Mouse (Mus musculus): ENCODE data around the gene Ect2l. TPM values are rescaled to one million over a fixed set of nuclear protein-coding genes. Genes with fewer than 3 reads are reported as not detected.

Gene Ect2l
- polyA plus RNA-seq, 1 experiment from 2014 or later: not detected

DNA sequence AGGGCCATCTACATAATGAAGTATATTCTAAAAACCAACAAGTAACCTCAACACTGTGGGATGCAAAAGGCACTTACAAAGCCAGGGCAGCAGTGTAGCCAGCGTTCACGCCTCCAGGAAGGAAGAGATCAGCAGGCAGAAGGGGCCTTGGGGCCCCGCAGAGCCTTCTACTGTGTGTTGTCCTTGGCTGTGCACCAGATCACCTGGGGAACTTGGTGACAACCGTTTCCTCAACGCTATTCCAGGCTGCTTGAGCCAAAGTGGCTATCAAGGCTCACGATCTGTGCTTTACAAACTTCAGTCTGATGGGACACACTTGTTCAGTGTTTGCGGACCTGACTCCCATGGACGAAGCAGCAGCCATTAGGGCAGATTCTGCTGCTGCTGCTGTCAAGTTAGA is 19.0 kb downstream of the Ect2l start:
- no peak for ATAC-seq (ENCODE audit: insufficient read depth)
- H3K4me2 ChIP-seq: no peak overlapping the region
- no peaks in the 10 kb centered on the region for H3K4me1 ChIP-seq (replicated peaks)
- no peak overlapping the region for H3K27ac ChIP-seq (replicated peaks)
- no peaks in the 10 kb centered on the region for H3K36me3 ChIP-seq (replicated peaks)
- no peaks in the 10 kb centered on the region for H3K9me3 ChIP-seq (replicated peaks)
- WGBS (ENCODE audit: insufficient replicate concordance): 15% methylated on average over 8 of the region's 8 CpGs
- H3K27me3 ChIP-seq: no peaks in the 10 kb centered on the region
- no peak overlapping the region for H3K4me3 ChIP-seq (replicated peaks)
- H3K9ac ChIP-seq: no peak overlapping the region

DNA sequence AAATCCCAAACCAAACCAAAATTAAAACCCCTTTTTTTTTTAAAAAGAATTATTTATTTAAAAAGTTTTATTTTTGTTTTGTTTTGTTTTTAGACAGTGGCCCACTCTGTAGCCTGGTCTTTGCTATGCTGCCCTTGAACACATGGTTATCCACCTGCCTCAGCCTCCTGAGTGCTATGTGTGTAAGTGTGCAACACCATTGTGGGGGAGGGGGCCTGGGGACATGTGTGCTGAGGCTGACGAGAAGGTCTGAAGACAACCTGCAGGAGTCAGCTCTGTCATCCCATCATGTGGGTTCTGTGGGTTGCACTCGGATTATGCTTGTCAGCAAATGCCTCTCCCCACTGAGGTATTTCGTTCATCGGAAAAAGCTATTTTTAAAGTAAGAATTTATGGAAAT is 21.2 kb downstream of the Ect2l start:
- H3K9me3 ChIP-seq (replicated peaks): no peaks in the 10 kb centered on the region
- WGBS (ENCODE audit: insufficient replicate concordance): 57% methylated on average over 4 of the region's 4 CpGs
- H3K36me3 ChIP-seq (replicated peaks): no peaks in the 10 kb centered on the region
- no peak overlapping the region for H3K9ac ChIP-seq
- no peaks in the 10 kb centered on the region for H3K4me1 ChIP-seq (replicated peaks)
- no peak overlapping the region for H3K4me3 ChIP-seq (replicated peaks)
- ATAC-seq (ENCODE audit: insufficient read depth): no peak
- H3K27ac ChIP-seq (replicated peaks): no peak overlapping the region
- no peak overlapping the region for H3K4me2 ChIP-seq
- no peaks in the 10 kb centered on the region for H3K27me3 ChIP-seq

DNA sequence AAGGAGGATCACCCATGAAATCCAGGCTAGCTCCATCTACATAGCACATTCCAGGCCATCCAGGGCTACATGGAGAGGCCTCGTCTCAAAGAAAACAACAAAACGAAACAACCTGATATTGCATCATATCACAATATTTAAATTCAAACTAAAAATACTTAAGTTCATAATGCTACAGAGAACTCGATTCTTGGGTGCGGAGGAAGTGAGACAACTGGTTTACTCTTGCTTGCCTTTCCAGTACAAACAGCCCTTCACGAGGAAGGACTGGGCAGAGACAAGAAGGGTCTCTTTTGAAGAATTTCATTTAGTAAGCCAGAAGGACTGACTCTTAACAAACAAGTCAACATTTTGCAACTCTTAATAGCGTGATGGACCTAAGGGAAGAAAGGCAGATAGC is 22.1 kb downstream of the Ect2l start:
- no peaks in the 10 kb centered on the region for H3K36me3 ChIP-seq (replicated peaks)
- no peak overlapping the region for H3K27ac ChIP-seq (replicated peaks)
- H3K4me2 ChIP-seq: no peak overlapping the region
- H3K4me1 ChIP-seq (replicated peaks): no peaks in the 10 kb centered on the region
- H3K4me3 ChIP-seq (replicated peaks): no peak overlapping the region
- no peaks in the 10 kb centered on the region for H3K27me3 ChIP-seq
- no peak for ATAC-seq (ENCODE audit: insufficient read depth)
- 62% methylated on average over 6 of the region's 6 CpGs for WGBS (ENCODE audit: insufficient replicate concordance)
- no peak overlapping the region for H3K9ac ChIP-seq
- H3K9me3 ChIP-seq (replicated peaks): no peaks in the 10 kb centered on the region

DNA sequence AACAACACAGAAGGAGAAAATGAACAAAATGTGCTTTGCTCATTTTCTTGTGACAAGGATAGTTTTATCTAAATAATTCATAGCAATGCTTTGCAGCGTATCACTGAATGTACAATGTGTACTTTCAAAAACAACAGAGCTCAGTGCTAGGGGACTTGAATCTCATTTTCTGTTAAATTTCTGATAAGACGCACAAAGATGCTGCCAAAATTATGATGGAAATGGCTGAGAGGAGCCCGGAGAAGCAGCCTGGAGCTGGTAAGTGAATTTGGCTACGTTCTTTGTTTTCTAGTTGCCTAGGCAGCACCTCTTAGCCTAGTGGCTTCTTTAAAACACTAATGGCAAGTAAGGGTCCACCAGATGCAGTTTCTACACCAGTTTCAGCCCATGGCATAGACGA is 28.4 kb downstream of the Ect2l start:
- H3K36me3 ChIP-seq (replicated peaks): no peaks in the 10 kb centered on the region
- no peak overlapping the region for H3K9ac ChIP-seq
- ATAC-seq (ENCODE audit: insufficient read depth): no peak
- H3K4me2 ChIP-seq: no peak overlapping the region
- no peaks in the 10 kb centered on the region for H3K4me1 ChIP-seq (replicated peaks)
- H3K27ac ChIP-seq (replicated peaks): no peak overlapping the region
- no peaks in the 10 kb centered on the region for H3K27me3 ChIP-seq
- H3K9me3 ChIP-seq (replicated peaks): no peaks in the 10 kb centered on the region
- 64% methylated on average over 5 of the region's 5 CpGs for WGBS (ENCODE audit: insufficient replicate concordance)
- H3K4me3 ChIP-seq (replicated peaks): no peak overlapping the region

DNA sequence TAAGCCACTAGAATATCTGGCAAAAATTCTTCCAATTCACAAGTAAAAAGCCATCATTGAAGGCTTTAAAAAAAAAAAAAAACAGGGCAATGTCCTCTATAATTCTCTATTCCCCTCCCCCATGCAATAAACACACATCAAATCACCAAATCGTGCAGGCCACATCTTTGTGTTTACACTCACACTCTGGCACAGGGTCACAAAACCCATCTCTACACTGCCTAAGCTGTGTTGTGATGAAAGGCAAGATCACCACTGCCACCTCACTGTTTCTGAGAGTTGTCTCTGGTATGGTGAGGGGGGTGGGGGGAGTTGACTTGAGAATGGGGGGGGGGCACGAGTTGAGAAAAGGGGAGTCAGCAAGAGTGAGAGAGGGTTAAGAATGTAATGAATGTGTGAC is 33.4 kb downstream of the Ect2l start:
- WGBS (ENCODE audit: insufficient replicate concordance): 40% methylated on average over 2 of the region's 2 CpGs
- no peak overlapping the region for H3K4me2 ChIP-seq
- H3K9ac ChIP-seq: no peak overlapping the region
- no peak overlapping the region for H3K27ac ChIP-seq (replicated peaks)
- no peak for ATAC-seq (ENCODE audit: insufficient read depth)
- no peaks in the 10 kb centered on the region for H3K9me3 ChIP-seq (replicated peaks)
- H3K27me3 ChIP-seq: no peaks in the 10 kb centered on the region
- H3K4me1 ChIP-seq (replicated peaks): no peaks in the 10 kb centered on the region
- no peak overlapping the region for H3K4me3 ChIP-seq (replicated peaks)
- no peaks in the 10 kb centered on the region for H3K36me3 ChIP-seq (replicated peaks)

DNA sequence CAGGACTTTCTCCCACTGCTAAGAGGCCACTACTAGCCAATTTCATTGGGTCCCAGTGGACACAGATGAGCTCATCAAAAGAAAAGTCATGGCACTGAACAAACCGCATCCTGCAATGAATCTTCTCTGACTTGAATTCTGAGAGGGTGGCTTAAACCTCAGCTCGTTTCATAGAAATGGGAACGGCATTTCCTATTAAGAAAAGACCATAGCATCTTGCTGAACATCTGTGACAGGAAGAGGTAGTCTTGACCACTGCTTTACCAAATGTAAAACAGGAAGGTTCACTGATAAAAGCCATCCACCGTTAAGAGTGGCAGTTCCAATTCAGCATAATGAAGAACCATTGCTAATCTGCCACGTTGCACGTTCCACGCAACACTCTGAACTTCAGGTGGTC is 34.0 kb downstream of the Ect2l start:
- no peaks in the 10 kb centered on the region for H3K4me1 ChIP-seq (replicated peaks)
- no peaks in the 10 kb centered on the region for H3K36me3 ChIP-seq (replicated peaks)
- no peak overlapping the region for H3K27ac ChIP-seq (replicated peaks)
- 22% methylated on average over 7 of the region's 7 CpGs for WGBS (ENCODE audit: insufficient replicate concordance)
- no peaks in the 10 kb centered on the region for H3K27me3 ChIP-seq
- H3K9me3 ChIP-seq (replicated peaks): no peaks in the 10 kb centered on the region
- no peak overlapping the region for H3K4me3 ChIP-seq (replicated peaks)
- H3K9ac ChIP-seq: no peak overlapping the region
- ATAC-seq (ENCODE audit: insufficient read depth): no peak
- H3K4me2 ChIP-seq: no peak overlapping the region

DNA sequence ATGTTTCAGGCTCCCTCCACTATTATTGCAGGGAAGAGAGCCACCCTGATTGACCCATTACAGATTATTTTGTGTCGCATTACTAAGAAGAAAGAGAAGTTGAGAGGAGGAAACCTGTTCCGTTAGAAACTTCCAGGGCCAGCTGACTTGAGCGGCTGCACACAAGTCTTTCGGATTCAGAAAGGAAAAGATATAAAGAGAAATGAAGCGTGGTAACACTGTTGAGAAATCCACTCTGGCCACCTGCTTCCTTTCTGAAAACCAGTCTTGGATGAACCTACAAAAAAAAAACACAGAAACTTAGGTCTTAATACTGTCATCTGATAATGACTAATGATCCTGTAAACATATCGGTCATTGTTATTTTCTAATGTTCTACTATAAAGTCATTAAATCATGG is 35.6 kb downstream of the Ect2l start:
- Histone ChIP-seq H3K36me3 (replicated peaks) (no peaks in the 10 kb centered on the region), H3K27me3 (no peaks in the 10 kb centered on the region), H3K9ac (no peak overlapping the region), H3K4me1 (replicated peaks) (no peaks in the 10 kb centered on the region), H3K4me2 (no peak overlapping the region), H3K4me3 (replicated peaks) (no peak overlapping the region), H3K9me3 (replicated peaks) (no peaks in the 10 kb centered on the region), H3K27ac (replicated peaks) (no peak overlapping the region)
- no peak for ATAC-seq (ENCODE audit: insufficient read depth)
- 48% methylated on average over 6 of the region's 6 CpGs for WGBS (ENCODE audit: insufficient replicate concordance)

DNA sequence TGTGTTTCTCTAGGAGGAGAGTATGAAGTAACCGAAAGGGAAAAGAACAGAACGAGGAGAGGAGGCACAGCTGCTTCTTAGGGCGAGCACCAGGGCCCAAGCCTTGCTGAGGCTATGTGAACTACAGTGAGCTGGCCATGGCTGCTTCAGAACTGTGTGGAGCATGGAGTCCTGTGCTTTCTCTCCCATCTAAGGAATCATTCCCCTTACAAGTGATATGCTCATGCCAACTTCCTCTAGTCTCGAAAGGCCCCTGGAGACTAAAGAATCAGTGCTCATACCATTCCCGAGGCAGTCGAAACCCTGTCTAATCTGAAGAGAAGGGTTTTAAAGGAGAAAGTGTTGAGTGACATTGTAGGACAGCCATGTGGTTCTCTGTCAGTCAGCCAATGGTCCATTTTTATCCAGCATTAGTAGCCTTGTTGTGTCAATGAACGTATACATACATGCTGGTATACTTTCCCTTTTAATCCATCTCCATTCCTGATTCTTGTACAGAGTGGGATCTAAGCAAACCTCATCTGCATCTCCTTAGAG is 48.2 kb downstream of the Ect2l start:
- Histone ChIP-seq H3K4me3 (replicated peaks) (no peak overlapping the region), H3K4me2 (no peak overlapping the region), H3K9ac (no peak overlapping the region), H3K4me1 (replicated peaks) (no peaks in the 10 kb centered on the region), H3K27ac (replicated peaks) (no peak overlapping the region), H3K9me3 (replicated peaks) (no peaks in the 10 kb centered on the region), H3K36me3 (replicated peaks) (no peaks in the 10 kb centered on the region), H3K27me3 (no peaks in the 10 kb centered on the region)
- ATAC-seq (ENCODE audit: insufficient read depth): no peak
- 62% methylated on average over 7 of the region's 7 CpGs for WGBS (ENCODE audit: insufficient replicate concordance)

DNA sequence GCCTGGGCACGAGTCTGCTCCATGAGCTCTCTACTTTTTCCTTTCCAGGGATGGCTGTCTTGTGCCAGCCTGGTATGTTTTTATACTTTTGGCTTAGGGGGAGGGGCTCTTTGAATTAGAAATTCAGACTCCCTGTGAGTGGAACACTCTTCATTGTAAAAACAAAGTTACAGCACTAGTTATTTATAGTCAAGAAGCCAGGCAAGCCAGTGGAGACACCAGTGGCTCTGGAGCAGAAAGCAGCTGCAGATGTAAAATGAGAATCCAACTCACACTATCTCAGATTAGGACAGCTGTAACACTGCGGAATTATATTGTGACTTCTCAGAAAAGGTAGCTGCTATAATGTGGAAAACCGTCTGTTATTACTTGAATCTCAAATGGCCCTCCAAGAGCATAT is 63.5 kb downstream of the Ect2l start:
- Histone ChIP-seq H3K9ac (no peak overlapping the region), H3K4me1 (replicated peaks) (no peaks in the 10 kb centered on the region), H3K27me3 (no peaks in the 10 kb centered on the region), H3K4me2 (no peak overlapping the region), H3K27ac (replicated peaks) (no peak overlapping the region), H3K4me3 (replicated peaks) (no peak overlapping the region), H3K9me3 (replicated peaks) (no peaks in the 10 kb centered on the region), H3K36me3 (replicated peaks) (no peaks in the 10 kb centered on the region)
- no peak for ATAC-seq (ENCODE audit: insufficient read depth)
- 45% methylated on average over 3 of the region's 3 CpGs for WGBS (ENCODE audit: insufficient replicate concordance)

DNA sequence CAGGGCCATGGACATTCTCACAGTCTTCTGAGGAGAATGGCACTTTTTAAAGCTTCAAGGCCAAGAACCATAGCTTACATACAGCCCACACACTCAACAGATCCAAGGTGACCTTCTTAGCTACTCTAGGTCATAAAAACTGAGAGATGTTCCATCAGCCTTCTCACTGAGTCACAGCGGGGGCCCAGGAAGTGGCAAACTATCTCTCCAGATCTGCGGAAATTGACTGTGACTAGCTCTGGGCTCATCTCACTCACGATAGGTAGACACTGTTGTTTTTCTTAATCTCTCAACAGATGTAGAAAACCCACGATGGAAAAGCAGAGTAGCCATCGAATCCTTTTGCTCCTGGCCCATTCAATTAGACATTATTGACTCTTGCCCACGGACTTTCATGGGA is 68.5 kb downstream of the Ect2l start:
- no peaks in the 10 kb centered on the region for H3K36me3 ChIP-seq (replicated peaks)
- no peaks in the 10 kb centered on the region for H3K27me3 ChIP-seq
- WGBS (ENCODE audit: insufficient replicate concordance): 60% methylated on average over 6 of the region's 6 CpGs
- H3K4me1 ChIP-seq (replicated peaks): no peaks in the 10 kb centered on the region
- ATAC-seq (ENCODE audit: insufficient read depth): no peak
- H3K4me3 ChIP-seq (replicated peaks): no peak overlapping the region
- H3K27ac ChIP-seq (replicated peaks): no peak overlapping the region
- H3K4me2 ChIP-seq: no peak overlapping the region
- H3K9ac ChIP-seq: no peak overlapping the region
- no peaks in the 10 kb centered on the region for H3K9me3 ChIP-seq (replicated peaks)

DNA sequence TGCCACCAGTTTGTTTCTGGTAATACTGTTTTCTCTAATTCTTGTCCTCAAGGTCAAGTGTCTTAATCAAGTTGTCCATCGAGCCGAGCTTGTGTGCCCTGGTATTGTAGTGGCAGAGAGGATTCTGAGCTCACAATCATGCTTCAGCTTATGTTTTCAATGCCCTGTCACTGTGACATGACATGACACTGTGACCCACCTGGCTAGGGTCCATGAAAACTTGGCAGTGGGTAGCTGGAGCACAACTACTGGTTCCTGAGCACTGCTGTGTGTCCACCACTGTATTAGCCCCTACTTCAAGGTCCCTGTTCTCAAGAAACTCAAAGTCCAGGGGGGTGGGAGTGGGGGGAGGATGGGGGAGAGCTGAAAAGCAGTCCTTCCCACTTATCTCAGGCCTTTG is 69.3 kb downstream of the Ect2l start:
- no peaks in the 10 kb centered on the region for H3K9me3 ChIP-seq (replicated peaks)
- no peak overlapping the region for H3K9ac ChIP-seq
- 72% methylated on average over 2 of the region's 2 CpGs for WGBS (ENCODE audit: insufficient replicate concordance)
- H3K4me1 ChIP-seq (replicated peaks): no peaks in the 10 kb centered on the region
- H3K27me3 ChIP-seq: no peaks in the 10 kb centered on the region
- no peak overlapping the region for H3K4me2 ChIP-seq
- H3K36me3 ChIP-seq (replicated peaks): no peaks in the 10 kb centered on the region
- ATAC-seq (ENCODE audit: insufficient read depth): no peak
- H3K4me3 ChIP-seq (replicated peaks): no peak overlapping the region
- no peak overlapping the region for H3K27ac ChIP-seq (replicated peaks)

DNA sequence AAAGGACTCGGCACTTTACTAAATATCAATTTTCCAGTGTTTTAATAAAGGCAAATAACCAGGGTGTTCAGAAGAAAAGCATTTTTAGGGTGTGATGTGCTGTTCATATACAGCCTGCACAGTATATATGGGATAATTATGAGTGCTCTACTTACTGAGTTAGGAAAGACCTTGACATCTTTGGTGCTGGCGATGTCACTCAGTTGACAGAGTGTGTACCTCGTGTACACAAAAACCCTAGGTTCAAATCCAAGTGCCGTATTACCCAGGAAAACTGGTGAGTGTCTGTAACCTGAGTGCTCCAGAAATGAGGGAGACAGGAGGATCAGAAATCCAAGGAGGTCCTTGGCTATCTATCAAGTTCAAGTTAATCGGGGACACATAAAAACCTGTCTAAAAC is 71.1 kb downstream of the Ect2l start:
- Histone ChIP-seq H3K4me3 (replicated peaks) (peak overlapping the region; percentile 36), H3K27me3 (no peaks in the 10 kb centered on the region), H3K27ac (replicated peaks) (no peak overlapping the region), H3K9ac (no peak overlapping the region), H3K9me3 (replicated peaks) (no peaks in the 10 kb centered on the region), H3K4me2 (peak overlapping the region; percentile 36), H3K36me3 (replicated peaks) (no peaks in the 10 kb centered on the region), H3K4me1 (replicated peaks) (no peaks in the 10 kb centered on the region)
- no peak for ATAC-seq (ENCODE audit: insufficient read depth)
- 63% methylated on average over 5 of the region's 5 CpGs for WGBS (ENCODE audit: insufficient replicate concordance)

All from liver, embryonic 15.5 days (tissue).